Mouse (Mus musculus): ENCODE results near the gene Krtap17-1.

The Krtap17-1 gene

GRCm38 (mm10) chr11:99964213-99964612 lies 29.6 kb downstream of the Krtap17-1 start:
- DNase-seq = no peak

DNA sequence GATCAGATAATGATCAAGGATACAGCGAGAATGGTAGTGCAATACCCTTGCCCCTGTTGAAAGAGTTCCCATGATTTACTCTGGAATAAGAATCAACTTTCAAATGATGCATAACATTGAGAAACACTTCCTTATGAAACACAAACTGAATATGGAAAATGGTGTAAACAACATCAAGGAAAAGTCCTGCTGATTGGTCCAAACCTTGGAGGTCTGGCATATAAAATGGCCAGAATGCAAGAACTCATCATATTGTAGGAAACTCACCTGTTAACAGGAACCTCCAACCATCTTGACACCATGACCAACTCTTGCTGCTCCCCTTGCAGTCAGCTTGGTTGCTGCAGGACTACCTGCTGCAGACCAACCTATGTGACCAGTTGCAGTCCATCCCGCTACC lies 45.6 kb downstream of the Krtap17-1 start, which contains the start of gene Krtap9-5:
Gene Krtap9-5, plus strand, starts transcription at position 301 of the 400 bp plus-strand sequence.
- no peak for DNase-seq
